Mouse (Mus musculus) cerebellum, adult 2 months (tissue): ENCODE data around the gene Shcbp1l.

Experiments
- CTCF ChIP-seq: fragments of 200-500 bp; IDR thresholded peaks from 2 replicates; pipeline ENCODE4 v1.5.1; 2011; ENCODE audit warnings: low read depth, mild to moderate bottlenecking, control low read depth, low read length, moderate library complexity, borderline replicate concordance; ENCODE audit not compliant: insufficient read depth
- POLR2A ChIP-seq: fragments of 200-500 bp; IDR thresholded peaks from 2 replicates; pipeline ENCODE4 v1.6.1; 2011; ENCODE audit warnings: low read length, control low read depth, borderline replicate concordance; ENCODE audit not compliant: insufficient read depth

- TF ChIP-seq POLR2A (no peak), CTCF (no peak)
Measured at GRCm38 (mm10) chr1:153489132-153489531, 64.2 kb downstream of the Shcbp1l start.
